Mouse (Mus musculus): Measurements from ENCODE around the gene H2afj. TPM values are rescaled to one million over a fixed set of nuclear protein-coding genes. Genes with fewer than 3 reads are reported as not detected.

H2afj gene
- polyA plus RNA-seq, 1 experiment from 2014 or later = 190 TPM

Small RNA genes within 50 kb of the gene (microRNA-seq; reads per million reads assigned to microRNA genes)
- gene Gm44364 = not detected

Other genes starting within 250 kb of the H2afj start
- 15.1 and 20.1 TPM in 2 replicates for gene Plbd1, start 146.3 kb upstream of the H2afj start, polyA plus RNA-seq (2015; fragmentation: Nextera tagmentation; extraction: Ambion mirVana)
- 13.3 and 16.7 TPM in 2 replicates for gene Gucy2c, start 26.5 kb upstream of the H2afj start, polyA plus RNA-seq (2015; fragmentation: Nextera tagmentation; extraction: Ambion mirVana)
- 0.49 and 0.72 TPM in 2 replicates for gene Hist4h4, start 3.8 kb upstream of the H2afj start, polyA plus RNA-seq (2015; fragmentation: Nextera tagmentation; extraction: Ambion mirVana)
- gene BC049715, start 19.4 kb downstream of the H2afj start, polyA plus RNA-seq (2015; fragmentation: Nextera tagmentation; extraction: Ambion mirVana) = 1.2 and 1.5 TPM in 2 replicates
- 83.7 and 93.7 TPM in 2 replicates for gene Wbp11, start 20.0 kb downstream of the H2afj start, polyA plus RNA-seq (2015; fragmentation: Nextera tagmentation; extraction: Ambion mirVana)
- 1.0 and 1.9 TPM in 2 replicates for gene Smco3, start 27.2 kb downstream of the H2afj start, polyA plus RNA-seq (2015; fragmentation: Nextera tagmentation; extraction: Ambion mirVana)
- 5.5 and 7.7 TPM in 2 replicates for gene Art4, start 49.5 kb downstream of the H2afj start, polyA plus RNA-seq (2015; fragmentation: Nextera tagmentation; extraction: Ambion mirVana)
- 150 and 225 TPM in 2 replicates for gene Mgp, start 67.6 kb downstream of the H2afj start, polyA plus RNA-seq (2015; fragmentation: Nextera tagmentation; extraction: Ambion mirVana)
- gene Erp27, start 113.9 kb downstream of the H2afj start, polyA plus RNA-seq (2015; fragmentation: Nextera tagmentation; extraction: Ambion mirVana) = 40.1 and 57.2 TPM in 2 replicates
- not detected in 2 replicates for gene Pde6h, start 115.6 kb downstream of the H2afj start, polyA plus RNA-seq (2015; fragmentation: Nextera tagmentation; extraction: Ambion mirVana)
- 56.1 and 70.2 TPM in 2 replicates for gene Arhgdib, start 133.7 kb downstream of the H2afj start, polyA plus RNA-seq (2015; fragmentation: Nextera tagmentation; extraction: Ambion mirVana)